Mouse (Mus musculus): ENCODE results near the gene Pdss2. TPM values are rescaled to one million over a fixed set of nuclear protein-coding genes. Genes with fewer than 3 reads are reported as not detected.

Gene Pdss2
- polyA plus RNA-seq, 1 experiment from 2014 or later, result 8.0 TPM

DNA sequence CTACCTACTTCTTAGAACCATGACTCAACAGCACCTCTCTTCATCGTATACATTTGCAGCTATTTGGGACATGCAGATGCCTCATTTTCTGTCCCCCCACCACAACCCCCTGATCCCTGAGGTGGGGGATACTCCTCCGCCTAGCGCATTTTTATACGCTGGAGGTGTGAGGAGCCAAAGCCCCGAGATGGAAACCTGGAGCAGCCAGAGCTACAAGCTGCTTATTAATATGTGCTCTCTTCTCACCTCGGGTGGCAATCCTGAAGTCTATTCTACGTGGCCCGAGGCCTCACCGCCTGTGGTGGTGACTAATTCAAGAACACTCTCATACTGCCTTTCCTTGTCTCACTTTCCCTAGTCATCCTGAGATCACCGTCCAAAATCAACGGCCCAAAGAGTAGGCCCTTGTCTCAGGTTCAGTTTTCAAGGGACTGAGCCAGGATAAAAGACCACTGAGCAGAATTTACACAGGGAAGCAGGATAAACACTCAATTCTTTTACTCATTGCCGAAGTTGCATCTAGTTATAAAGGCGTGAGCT lies 3.9 kb upstream of the Pdss2 start:
- Histone ChIP-seq H3K4me3 (ENCODE audit: low read depth, low read length) (no peak overlapping the region), H3K9ac (ENCODE audit: low read depth, low read length) (no peak overlapping the region), H3K27me3 (replicated peaks; ENCODE audit: control insufficient read depth, insufficient read depth, low read length) (no peaks in the 10 kb centered on the region), H3K27ac (ENCODE audit: low read depth, low read length) (no peak overlapping the region), H3K4me2 (replicated peaks; ENCODE audit: low read depth) (no peak overlapping the region), H3K36me3 (ENCODE audit: control insufficient read depth, insufficient read depth) (no peaks in the 10 kb centered on the region), H3K9me3 (ENCODE audit: control insufficient read depth) (no peaks in the 10 kb centered on the region), H3K4me1 (replicated peaks; ENCODE audit: control insufficient read depth, insufficient read depth, low read length) (no peaks in the 10 kb centered on the region)
- ATAC-seq, result no peak
- WGBS, result 95% methylated on average over 13 of the region's 13 CpGs
- no peak for TF ChIP-seq CTCF (IDR thresholded peaks at IDR 0.05; ENCODE audit: low read depth)

DNA sequence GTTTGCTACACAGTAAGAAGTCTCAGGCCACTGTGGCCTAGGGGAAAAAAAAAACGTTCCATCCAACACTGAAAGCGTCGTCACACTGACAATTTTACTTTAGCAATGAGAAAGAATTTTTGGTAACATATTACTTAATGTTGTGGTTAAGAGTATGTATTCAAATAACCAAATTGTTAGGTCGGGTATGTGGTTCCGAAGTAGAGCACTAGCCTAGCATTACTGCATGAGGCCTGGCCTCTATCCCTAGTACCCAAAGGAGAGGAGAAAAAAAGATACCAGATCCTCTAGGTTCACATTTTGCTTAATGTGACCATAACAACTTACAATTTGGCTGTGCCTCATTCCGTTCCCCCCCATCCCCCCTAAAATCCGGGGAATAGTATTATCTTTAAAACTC lies 807 bp upstream of the Pdss2 start:
- ATAC-seq, result no peak

DNA sequence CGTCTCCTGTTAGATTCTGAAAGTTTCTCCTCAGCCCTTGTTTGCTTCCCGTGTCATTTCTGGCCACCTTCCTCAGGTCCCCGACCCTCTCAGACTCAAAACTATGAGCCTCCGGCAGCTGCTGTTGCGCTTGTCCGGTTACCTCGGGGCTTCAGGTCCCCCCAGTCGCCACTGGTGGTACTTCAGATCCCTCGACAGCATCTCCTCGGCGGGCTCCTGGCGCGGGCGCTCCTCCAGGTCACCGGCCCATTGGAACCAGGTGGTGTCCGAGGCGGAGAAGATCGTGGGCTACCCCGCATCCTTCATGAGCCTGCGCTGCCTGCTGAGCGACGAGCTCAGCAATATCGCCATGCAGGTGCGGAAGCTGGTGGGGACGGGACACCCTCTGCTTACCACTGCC lies 373 bp downstream of the Pdss2 start:
- peak overlapping the region; percentile 91 for H3K27ac ChIP-seq (ENCODE audit: low read depth, low read length)
- no peaks in the 10 kb centered on the region for H3K9me3 ChIP-seq (ENCODE audit: control insufficient read depth)
- peak; percentile 49 for ATAC-seq
- WGBS, result 0% methylated on average over 25 of the region's 25 CpGs
- H3K36me3 ChIP-seq (ENCODE audit: control insufficient read depth, insufficient read depth), result peaks cover 1% of the 10 kb centered on the region; the same call in 1 of the 2 replicates
- 0 out of 2 replicates have a peak, but pooled peaks cover 3% of the 10 kb centered on the region for H3K4me1 ChIP-seq (replicated peaks; ENCODE audit: control insufficient read depth, insufficient read depth, low read length)
- TF ChIP-seq CTCF (IDR thresholded peaks at IDR 0.05; ENCODE audit: low read depth), result no peak
- H3K27me3 ChIP-seq (replicated peaks; ENCODE audit: control insufficient read depth, insufficient read depth, low read length), result no peaks in the 10 kb centered on the region
- peak overlapping the region; percentile 87 for H3K4me3 ChIP-seq (ENCODE audit: low read depth, low read length)
- peak overlapping the region; percentile 91 for H3K9ac ChIP-seq (ENCODE audit: low read depth, low read length)
- H3K4me2 ChIP-seq (replicated peaks; ENCODE audit: low read depth), result peak overlapping the region; percentile 92

More for the DNA sequence above, 807 bp upstream of the Pdss2 start:
- no peaks in the 10 kb centered on the region for H3K27me3 ChIP-seq (replicated peaks; ENCODE audit: control insufficient read depth, insufficient read depth, low read length)
- H3K9me3 ChIP-seq (ENCODE audit: control insufficient read depth), result no peaks in the 10 kb centered on the region
- 13% methylated on average over 7 of the region's 7 CpGs for WGBS
- H3K27ac ChIP-seq (ENCODE audit: low read depth, low read length), result peak overlapping the region; percentile 91
- TF ChIP-seq CTCF (IDR thresholded peaks at IDR 0.05; ENCODE audit: low read depth), result no peak
- H3K36me3 ChIP-seq (ENCODE audit: control insufficient read depth, insufficient read depth), result no peaks in the 10 kb centered on the region
- 0 out of 2 replicates have a peak, but pooled peaks cover 3% of the 10 kb centered on the region for H3K4me1 ChIP-seq (replicated peaks; ENCODE audit: control insufficient read depth, insufficient read depth, low read length)
- peak overlapping the region; percentile 87 for H3K4me3 ChIP-seq (ENCODE audit: low read depth, low read length)
- peak overlapping the region; percentile 91 for H3K9ac ChIP-seq (ENCODE audit: low read depth, low read length)
- peak overlapping the region; percentile 92 for H3K4me2 ChIP-seq (replicated peaks; ENCODE audit: low read depth)

DNA sequence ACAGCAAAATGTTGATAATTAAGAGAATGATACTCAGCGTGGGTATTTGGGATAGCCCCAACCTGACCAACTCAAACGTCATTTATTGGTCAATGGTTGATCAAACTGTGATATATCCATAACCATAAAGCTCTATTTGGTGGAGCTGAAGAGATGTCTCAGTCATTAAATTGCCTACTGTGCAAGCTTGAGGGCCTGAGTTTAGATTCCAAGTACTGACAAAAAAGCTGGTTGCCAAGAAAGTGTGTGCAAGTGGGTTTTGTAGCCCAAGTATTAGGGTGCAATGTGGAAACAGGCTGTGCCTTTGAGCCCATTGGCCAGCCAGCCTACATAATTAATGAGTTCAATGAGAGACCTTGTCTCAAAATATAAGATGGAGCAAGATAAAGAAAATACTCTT lies 2.1 kb downstream of the Pdss2 start:
- H3K4me1 ChIP-seq (replicated peaks; ENCODE audit: control insufficient read depth, insufficient read depth, low read length), result 0 out of 2 replicates have a peak, but pooled peaks cover 3% of the 10 kb centered on the region
- H3K9me3 ChIP-seq (ENCODE audit: control insufficient read depth), result no peaks in the 10 kb centered on the region
- H3K9ac ChIP-seq (ENCODE audit: low read depth, low read length), result no peak overlapping the region
- no peak for ATAC-seq
- H3K27ac ChIP-seq (ENCODE audit: low read depth, low read length), result no peak overlapping the region
- no peak overlapping the region for H3K4me3 ChIP-seq (ENCODE audit: low read depth, low read length)
- peaks cover 3% of the 10 kb centered on the region; the same call in 1 of the 2 replicates for H3K36me3 ChIP-seq (ENCODE audit: control insufficient read depth, insufficient read depth)
- TF ChIP-seq CTCF (IDR thresholded peaks at IDR 0.05; ENCODE audit: low read depth), result no peak
- no peaks in the 10 kb centered on the region for H3K27me3 ChIP-seq (replicated peaks; ENCODE audit: control insufficient read depth, insufficient read depth, low read length)
- no peak overlapping the region for H3K4me2 ChIP-seq (replicated peaks; ENCODE audit: low read depth)
- 88% methylated on average over 2 of the region's 2 CpGs for WGBS

DNA sequence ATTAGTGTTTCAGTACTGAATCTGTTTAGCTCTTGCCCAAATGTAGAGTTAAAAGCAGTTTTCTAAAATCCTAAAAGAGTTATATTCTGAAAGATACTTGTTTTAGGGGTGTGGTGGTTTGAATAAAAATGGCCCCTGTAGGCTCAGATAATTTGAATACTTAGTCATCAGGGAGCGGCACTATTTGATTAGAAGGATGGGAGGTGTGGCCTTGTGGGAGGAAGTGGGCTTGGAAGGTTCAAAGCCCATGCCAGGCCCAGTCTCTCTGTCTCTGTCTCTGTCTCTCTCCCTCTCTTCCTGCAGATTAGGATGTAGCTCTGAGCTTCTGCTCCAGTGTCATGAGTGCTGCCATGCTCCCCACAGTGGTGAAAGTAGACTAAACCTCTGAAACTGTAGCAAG lies 5.1 kb downstream of the Pdss2 start:
- Histone ChIP-seq H3K4me2 (replicated peaks; ENCODE audit: low read depth) (no peak overlapping the region), H3K36me3 (ENCODE audit: control insufficient read depth, insufficient read depth) (peaks cover 3% of the 10 kb centered on the region; the same call in 1 of the 2 replicates), H3K27me3 (replicated peaks; ENCODE audit: control insufficient read depth, insufficient read depth, low read length) (no peaks in the 10 kb centered on the region), H3K9ac (ENCODE audit: low read depth, low read length) (no peak overlapping the region), H3K9me3 (ENCODE audit: control insufficient read depth) (no peaks in the 10 kb centered on the region), H3K27ac (ENCODE audit: low read depth, low read length) (no peak overlapping the region), H3K4me3 (ENCODE audit: low read depth, low read length) (no peak overlapping the region), H3K4me1 (replicated peaks; ENCODE audit: control insufficient read depth, insufficient read depth, low read length) (0 out of 2 replicates have a peak, but pooled peaks cover 3% of the 10 kb centered on the region)
- WGBS, result 73% methylated on average over 1 of the region's 1 CpGs
- ATAC-seq, result no peak
- TF ChIP-seq CTCF (IDR thresholded peaks at IDR 0.05; ENCODE audit: low read depth), result no peak

DNA sequence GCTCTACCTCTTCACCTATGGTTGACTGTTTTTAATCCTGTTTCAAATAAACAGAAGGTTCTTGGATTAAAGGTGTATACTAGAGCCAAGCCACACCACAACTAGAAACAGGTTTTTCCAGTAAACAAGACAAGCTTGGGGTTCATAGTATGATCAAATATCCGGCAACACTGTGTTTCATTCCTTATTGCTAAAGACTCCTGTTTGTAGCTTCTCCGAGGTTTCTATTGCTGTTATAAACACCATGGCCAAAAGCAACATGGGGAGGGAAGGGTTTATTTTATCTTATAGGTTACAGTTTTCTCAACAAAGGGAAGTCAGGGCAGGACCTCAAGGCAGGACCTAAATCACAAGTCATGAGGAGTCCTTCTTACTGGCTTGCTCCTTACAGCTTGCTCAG lies 8.0 kb downstream of the Pdss2 start:
- Histone ChIP-seq H3K4me2 (replicated peaks; ENCODE audit: low read depth) (no peak overlapping the region), H3K9me3 (ENCODE audit: control insufficient read depth) (no peaks in the 10 kb centered on the region), H3K27ac (ENCODE audit: low read depth, low read length) (no peak overlapping the region), H3K9ac (ENCODE audit: low read depth, low read length) (no peak overlapping the region), H3K4me3 (ENCODE audit: low read depth, low read length) (no peak overlapping the region), H3K36me3 (ENCODE audit: control insufficient read depth, insufficient read depth) (peaks cover 3% of the 10 kb centered on the region; the same call in 1 of the 2 replicates), H3K4me1 (replicated peaks; ENCODE audit: control insufficient read depth, insufficient read depth, low read length) (no peaks in the 10 kb centered on the region), H3K27me3 (replicated peaks; ENCODE audit: control insufficient read depth, insufficient read depth, low read length) (no peaks in the 10 kb centered on the region)
- 78% methylated on average over 2 of the region's 2 CpGs for WGBS
- no peak for ATAC-seq
- TF ChIP-seq CTCF (IDR thresholded peaks at IDR 0.05; ENCODE audit: low read depth), result no peak

Measured in intestine, postnatal 0 days (tissue).